9 mouse cellular contexts compared by ENCODE assay signal in the genomic region with DNA sequence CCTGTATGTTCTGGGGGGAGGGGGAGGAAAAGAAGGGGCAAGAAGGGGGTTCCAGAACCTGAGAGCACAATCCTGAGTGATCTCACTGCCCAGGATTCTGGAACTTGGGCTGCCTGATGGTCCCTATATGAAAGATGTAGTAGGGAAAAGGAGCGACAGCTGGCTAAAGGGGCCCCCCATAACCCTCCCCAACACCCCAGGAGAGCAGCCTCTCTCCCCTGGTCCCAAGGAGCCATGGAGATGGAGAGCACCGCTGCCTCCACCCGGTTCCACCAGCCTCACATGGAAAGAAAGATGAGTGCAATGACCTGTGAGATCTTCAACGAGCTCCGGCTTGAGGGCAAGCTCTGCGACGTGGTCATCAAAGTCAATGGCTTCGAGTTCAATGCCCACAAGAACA. TPM values are rescaled to one million over a fixed set of nuclear protein-coding genes. Genes with fewer than 3 reads are reported as not detected.
DNase-seq lines count a peak whose midpoint lies in the region; ATAC-seq and TF ChIP-seq lines count a peak whose summit lies in the region.
"Had no signal": no experiment of that assay in that cellular context is flagged by ENCODE, and none has a peak within 500 bp of the region (broad histone marks: within the 10 kb centered on the region; RNA-seq: fewer than 3 reads in every experiment).

A gene (minus strand): TSS at position 12 of the 400 bp plus-strand sequence.
A gene (plus strand): TSS at position 121 of the 400 bp plus-strand sequence.

- peaks cover 9% of the 10 kb centered on the region for H3K36me3 ChIP-seq in lung, embryonic 15.5 days
- peaks cover 25% of the 10 kb centered on the region for H3K36me3 ChIP-seq in forebrain, embryonic 10.5 days (replicated peaks)
- H3K36me3 ChIP-seq in limb, embryonic 11.5 days (ENCODE audit: control insufficient read depth, insufficient read depth, low read length): peaks cover 4% of the 10 kb centered on the region

- ATAC-seq in lung, embryonic 15.5 days (ENCODE audit: borderline replicate concordance, extremely low read depth, low FRiP score, low TSS enrichment): no peak
- no peak for ATAC-seq in limb, embryonic 11.5 days (ENCODE audit: insufficient number of reproducible peaks, low FRiP score, low TSS enrichment, low read depth)

- peaks cover 14% of the 10 kb centered on the region for H3K4me1 ChIP-seq in lung, embryonic 15.5 days
- peaks cover 24% of the 10 kb centered on the region for H3K4me1 ChIP-seq in forebrain, embryonic 10.5 days
- peaks cover 3% of the 10 kb centered on the region; the same call in 1 of the 2 replicates for H3K4me1 ChIP-seq in limb, embryonic 11.5 days (ENCODE audit: control insufficient read depth, insufficient read depth, low read length)
- H3K4me1 ChIP-seq in olfactory bulb, adult 2 months (ENCODE audit: control insufficient read depth, insufficient read depth, low read length): peaks cover 5% of the 10 kb centered on the region

- peak within 1 kb of the TSS; percentile 62 for H3K27ac ChIP-seq in lung, embryonic 15.5 days
- H3K27ac ChIP-seq in forebrain, embryonic 10.5 days: peak within 1 kb of the TSS; percentile 90
- peak within 1 kb of the TSS; percentile 10; the same call in 1 of the 2 replicates for H3K27ac ChIP-seq in limb, embryonic 11.5 days (replicated peaks; ENCODE audit: low read depth, low read length)
- H3K27ac ChIP-seq in olfactory bulb, adult 2 months (ENCODE audit: insufficient read depth, low read depth, low read length): peak within 1 kb of the TSS; percentile 56; the same call in 1 of the 2 replicates

- H3K4me2 ChIP-seq in lung, embryonic 15.5 days: peak within 1 kb of the TSS; percentile 78
- peak within 1 kb of the TSS; percentile 67 for H3K4me2 ChIP-seq in limb, embryonic 11.5 days (ENCODE audit: low read depth, severe bottlenecking)

- no peak for TF ChIP-seq CTCF in olfactory bulb, adult 2 months (IDR thresholded peaks at IDR 0.05; ENCODE audit: insufficient read depth, low read depth, low read length)

- no peak for TF ChIP-seq POLR2A in olfactory bulb, adult 2 months (IDR thresholded peaks at IDR 0.05; ENCODE audit: insufficient read depth, low read depth, low read length)

- no peak for DNase-seq in lung, postnatal 14 days
- DNase-seq in forebrain, embryonic 10.5 days (ENCODE audit: extremely low spot score, low spot score): no peak
- DNase-seq in limb, embryonic 11.5 days (ENCODE audit: low spot score): no peak
- DNase-seq in layer of hippocampus, adult 11-12 months (ENCODE audit: low spot score): no peak
- DNase-seq in testis, postnatal 10 days (ENCODE audit: low spot score): no peak
- no peak for DNase-seq in cerebellum, adult 11 months
- DNase-seq: kidney, postnatal 10 days had no signal

- H3K9me3 ChIP-seq in lung, embryonic 15.5 days: no peaks in the 10 kb centered on the region
- no peaks in the 10 kb centered on the region for H3K9me3 ChIP-seq in forebrain, embryonic 10.5 days
- no peaks in the 10 kb centered on the region for H3K9me3 ChIP-seq in limb, embryonic 11.5 days (ENCODE audit: control insufficient read depth, low read length)

- peak within 1 kb of the TSS; percentile 77 for H3K9ac ChIP-seq in lung, embryonic 15.5 days
- H3K9ac ChIP-seq in limb, embryonic 11.5 days (ENCODE audit: low read length): peak within 1 kb of the TSS; percentile 93

- 79% methylated on average over 8 of the region's 8 CpGs for WGBS in lung, embryonic 15.5 days
- WGBS in forebrain, embryonic 10.5 days: 91% methylated on average over 8 of the region's 8 CpGs
- WGBS in limb, embryonic 11.5 days: 88% methylated on average over 8 of the region's 8 CpGs
- 87% methylated on average over 8 of the region's 8 CpGs for WGBS in olfactory bulb, adult 2 months

- H3K27me3 ChIP-seq in lung, embryonic 15.5 days: no peaks in the 10 kb centered on the region
- H3K27me3 ChIP-seq in forebrain, embryonic 10.5 days (ENCODE audit: poor library complexity, severe bottlenecking): no peaks in the 10 kb centered on the region
- no peaks in the 10 kb centered on the region for H3K27me3 ChIP-seq in limb, embryonic 11.5 days (ENCODE audit: control insufficient read depth, insufficient read depth, low read length)

- peak within 1 kb of the TSS; percentile 79 for H3K4me3 ChIP-seq in lung, embryonic 15.5 days
- H3K4me3 ChIP-seq in forebrain, embryonic 10.5 days: peak within 1 kb of the TSS; percentile 70
- peak within 1 kb of the TSS; percentile 92 for H3K4me3 ChIP-seq in limb, embryonic 11.5 days (ENCODE audit: low read depth, low read length)
- peak within 1 kb of the TSS; percentile 93 for H3K4me3 ChIP-seq in olfactory bulb, adult 2 months (ENCODE audit: insufficient read depth, low read depth, low read length)

RNA-seq across cellular contexts. Expression of the first gene that starts in this region (rescaled TPM):
- 129 and 133 TPM in 2 replicates for polyA plus RNA-seq in lung, embryonic 15.5 days (2015; fragmentation: Nextera tagmentation; extraction: Ambion mirVana)
- polyA plus RNA-seq in forebrain, embryonic 10.5 days (2016; fragmentation: Nextera tagmentation; extraction: Ambion mirVana): 122 and 125 TPM in 2 replicates
- 157 and 160 TPM in 2 replicates for polyA plus RNA-seq in limb, embryonic 11.5 days (2014; fragmentation: Nextera tagmentation; extraction: Ambion mirVana)
- polyA plus RNA-seq in olfactory bulb, adult 2 months (2012; ENCODE audit: insufficient read depth, insufficient read length, low replicate concordance, missing spikeins): not detected in 2 replicates

RNA-seq across cellular contexts. Expression of the second gene that starts in this region (rescaled TPM):
- 0.56 and 0.88 TPM in 2 replicates for polyA plus RNA-seq in lung, embryonic 15.5 days (2015; fragmentation: Nextera tagmentation; extraction: Ambion mirVana)
- 0.51 and 0.76 TPM in 2 replicates for polyA plus RNA-seq in forebrain, embryonic 10.5 days (2016; fragmentation: Nextera tagmentation; extraction: Ambion mirVana)
- 0.93 and 1.0 TPM in 2 replicates for polyA plus RNA-seq in limb, embryonic 11.5 days (2014; fragmentation: Nextera tagmentation; extraction: Ambion mirVana)
- polyA plus RNA-seq in olfactory bulb, adult 2 months (2012; ENCODE audit: insufficient read depth, insufficient read length, low replicate concordance, missing spikeins): not detected in 2 replicates

Comparison
In these comparisons a context has a peak if more than half of its experiments do, and no peak if none do; other contexts are left out.
1. H3K27ac ChIP-seq: peak in every context shown above with its lines; median percentile 90 in forebrain, embryonic 10.5 days; 62 in lung, embryonic 15.5 days; 56 in olfactory bulb, adult 2 months; 10 in limb, embryonic 11.5 days.